Mouse (Mus musculus) megakaryocyte progenitor cell, adult 5-6 weeks (primary cell): Measurements from ENCODE around the gene Dpm1. TPM values are rescaled to one million over a fixed set of nuclear protein-coding genes. Genes with fewer than 3 reads are reported as not detected.

Experiments
- ATAC-seq: replicated peaks from 2 replicates; pipeline ENCODE4 v1.8.0; 2016; ENCODE audit warnings: mild to moderate bottlenecking, moderate TSS enrichment, inconsistent platforms; ENCODE audit not compliant: poor library complexity
- total RNA-seq, 2 experiments: library from RNA; stranded (forward) in 1 of 2; stranded (reverse) in 1 of 2; fragments of 157-497, 149-512 nt in 1 of 2; fragments of 200-1000 nt in 1 of 2; gene quantifications; 2 replicates each; pipeline versions ENCODE4 v1.2.3 to v1.2.4; 2015 to 2017

Dpm1 gene
- total RNA-seq, 2 experiments from 2014 or later, result 68.8 to 68.9 TPM

DNA sequence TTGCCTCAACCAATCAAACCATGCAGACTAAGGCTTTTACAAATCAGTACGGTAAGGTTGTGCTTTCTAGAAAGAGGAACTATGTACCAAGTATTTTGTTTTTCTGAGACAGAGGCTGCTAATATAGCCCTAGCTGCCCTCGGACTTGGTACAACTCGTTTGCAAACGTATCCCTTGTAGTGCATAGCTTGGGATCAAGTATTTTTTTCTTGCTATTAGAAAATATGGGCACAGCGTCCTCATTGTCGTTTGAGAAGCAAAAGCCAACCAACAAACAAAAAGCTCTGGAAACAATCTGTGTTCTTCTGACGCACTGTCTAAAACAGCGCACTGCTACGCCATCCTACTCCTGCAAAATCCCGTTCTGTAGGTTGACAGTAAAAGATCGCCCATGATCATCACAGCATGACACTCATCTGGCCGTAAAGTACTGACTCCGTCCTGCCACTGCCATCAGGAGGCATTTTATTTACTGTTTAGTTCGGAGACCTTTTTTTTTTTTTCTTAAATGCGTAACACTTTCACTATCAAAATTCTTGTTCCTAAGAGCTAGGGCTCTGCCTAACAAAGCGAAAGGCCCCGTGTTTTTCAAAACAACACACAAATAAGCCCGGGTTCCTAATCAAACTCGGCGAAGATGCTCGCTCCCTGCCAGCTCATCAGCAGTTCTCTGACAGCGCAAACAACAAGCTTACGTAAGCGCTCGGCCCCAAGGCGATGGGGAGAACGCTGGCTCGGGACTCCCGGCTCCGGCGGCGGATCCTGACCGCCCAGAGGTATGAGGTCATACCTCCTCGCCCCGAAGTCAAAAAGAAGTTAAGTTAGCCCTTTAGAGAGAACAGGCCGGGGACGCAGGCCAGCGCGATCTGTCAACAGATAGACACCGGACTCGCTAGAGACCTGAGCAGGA is 1.0 kb downstream of the Dpm1 start:
- ATAC-seq, result peak; percentile 49

DNA sequence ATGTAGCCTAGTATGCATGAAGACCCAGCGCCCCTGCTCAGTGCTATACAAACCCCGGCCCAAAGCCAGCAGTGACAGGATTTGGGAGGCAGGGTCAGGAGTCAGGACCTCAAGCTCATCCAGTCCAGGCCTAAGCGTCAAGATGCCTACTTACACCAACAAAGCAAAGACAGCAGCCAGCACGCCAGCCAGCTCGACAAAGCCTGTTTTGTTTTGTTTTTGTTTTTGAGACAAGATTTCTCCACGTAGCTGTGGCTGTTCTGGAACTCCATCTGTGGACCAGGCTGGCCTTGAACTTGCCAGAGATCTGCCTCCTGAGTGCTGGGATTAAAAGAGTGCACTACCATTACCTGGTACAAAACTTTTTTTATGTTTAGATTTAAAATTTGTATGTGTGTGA is 7.1 kb downstream of the Dpm1 start:
- no peak for ATAC-seq

DNA sequence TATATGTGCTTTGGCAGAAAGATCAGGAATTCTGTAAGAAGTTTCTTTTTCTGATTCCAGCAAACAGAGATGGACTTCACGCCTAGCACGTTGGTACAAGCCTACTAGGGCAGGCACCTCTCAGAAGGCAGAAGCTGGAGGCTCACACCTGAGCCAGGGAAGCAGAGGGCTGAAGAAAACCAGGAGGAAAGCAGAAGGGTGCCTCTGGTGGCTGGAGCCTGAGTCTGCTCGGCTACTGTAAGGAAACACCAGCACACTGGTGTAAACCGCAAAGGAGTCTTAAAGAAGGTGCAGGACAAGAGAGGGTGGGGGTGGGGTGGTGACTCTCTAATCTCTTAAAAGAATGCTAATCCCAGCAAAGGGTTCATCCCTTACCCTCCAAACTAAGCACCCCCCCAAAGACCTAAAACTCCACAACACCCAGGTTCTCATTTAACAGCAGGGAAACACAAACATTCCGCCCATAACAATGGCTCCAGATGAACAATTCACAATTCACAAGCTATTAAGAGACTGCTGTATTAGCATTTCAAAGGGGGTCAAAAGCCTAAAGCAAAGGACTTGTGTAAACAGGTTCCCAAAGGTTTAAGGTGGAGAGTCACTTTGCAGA is 16.5 kb downstream of the Dpm1 start:
- ATAC-seq, result peak; percentile 65

GRCm38 (mm10) chr2:168207883-168208282 is 22.5 kb downstream of the Dpm1 start:
- ATAC-seq, result no peak

DNA sequence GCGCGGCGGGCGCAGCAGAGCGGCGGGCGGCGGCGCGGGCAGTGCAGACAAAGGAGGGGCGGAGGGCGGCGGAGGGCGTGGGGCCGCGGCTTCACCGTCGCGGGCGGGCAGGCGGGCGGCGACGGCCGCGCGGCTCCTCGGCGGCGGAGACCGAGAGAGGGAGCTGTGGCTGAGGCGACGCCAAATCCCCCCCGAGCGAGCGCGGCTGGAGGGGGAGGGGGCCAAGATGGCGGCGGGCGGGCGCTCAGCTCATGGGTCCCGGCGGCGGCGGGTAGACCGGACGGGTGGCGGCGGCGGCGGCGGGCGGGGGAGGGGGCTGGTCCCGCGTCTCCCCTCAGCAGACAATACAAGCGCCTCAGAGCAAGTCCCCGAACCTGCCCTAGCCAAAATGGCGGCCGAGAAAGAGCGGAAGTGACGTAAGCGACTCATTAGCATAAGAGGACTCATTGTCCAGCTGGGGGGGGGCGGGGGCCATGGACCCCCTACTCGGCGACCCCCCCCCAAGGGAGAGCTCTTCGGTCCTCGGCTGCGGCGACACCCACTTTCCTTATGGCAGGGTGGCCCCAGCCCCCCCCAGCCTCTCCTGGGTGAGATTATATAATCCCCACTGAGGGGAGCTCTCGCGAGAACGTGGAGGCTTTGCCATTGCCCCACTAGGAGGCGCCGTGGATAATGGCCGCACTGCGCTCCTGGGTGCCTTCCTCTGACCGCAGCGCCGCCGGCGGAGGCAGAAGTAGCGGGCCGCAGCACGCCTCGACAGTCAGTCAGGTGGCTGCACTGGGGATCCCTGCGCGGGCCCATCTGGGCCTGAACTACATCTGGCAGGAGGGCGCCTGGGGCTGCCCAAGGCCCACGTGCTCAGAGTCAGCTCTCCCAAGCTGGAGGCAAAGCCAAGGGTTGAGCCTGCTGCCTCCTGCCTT is 23.4 kb downstream of the Dpm1 start, which contains the start of gene Adnp:
Gene Adnp, minus strand, starts transcription at position 388 of the 920 bp plus-strand sequence.
- ATAC-seq, result peak; percentile 87

- ATAC-seq, result no peak
These were observed 24.4 kb downstream of the Dpm1 start for GRCm38 (mm10) chr2:168205681-168206631.

DNA sequence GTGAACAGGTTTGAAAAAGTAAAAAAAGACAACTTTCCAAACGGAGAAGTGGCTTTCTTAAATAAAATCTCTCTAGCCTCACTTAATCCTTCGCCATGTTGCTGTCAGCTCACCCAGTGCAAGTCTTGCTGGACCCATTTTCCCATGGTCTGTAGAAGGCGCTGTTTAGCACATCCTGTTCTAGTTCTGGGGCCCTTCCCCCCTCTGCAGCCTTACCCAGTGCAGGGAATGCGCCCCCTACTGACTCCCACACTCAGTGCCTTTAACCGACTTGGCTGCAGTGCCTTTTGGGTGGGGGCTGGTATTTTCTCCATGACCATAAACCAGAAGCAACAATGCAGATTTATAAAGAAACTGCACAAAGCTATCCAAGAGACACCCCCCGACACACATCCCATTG is 25.1 kb downstream of the Dpm1 start:
- peak; percentile 71 for ATAC-seq

DNA sequence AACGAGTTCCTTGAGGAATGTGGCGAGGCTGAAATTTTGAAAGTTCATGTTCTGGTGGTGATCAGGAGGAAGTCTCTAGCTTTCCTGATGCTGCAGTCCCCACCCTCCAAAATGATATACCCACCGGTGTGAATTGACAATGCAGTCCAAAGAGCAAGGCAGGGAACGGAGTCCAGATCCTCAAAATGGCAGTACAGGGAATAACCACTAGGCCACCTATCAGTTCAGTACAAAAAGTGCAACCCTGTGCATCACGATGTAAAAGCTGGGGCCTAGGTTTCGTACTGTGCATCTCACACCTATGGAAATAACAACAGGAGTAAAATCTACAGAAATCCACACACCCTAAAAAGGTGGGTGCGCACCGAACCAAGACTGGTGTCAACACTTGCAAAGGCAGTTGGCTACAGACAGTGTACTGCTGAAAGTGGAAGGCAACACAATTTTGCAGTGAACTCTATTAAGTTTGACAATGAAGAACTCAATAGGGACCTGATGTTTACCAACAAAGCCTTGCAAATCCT is 25.9 kb downstream of the Dpm1 start:
- ATAC-seq, result no peak

GRCm38 (mm10) chr2:168200014-168200691 is 30.2 kb downstream of the Dpm1 start:
- ATAC-seq, result peak; percentile 43

GRCm38 (mm10) chr2:168199476-168199875 is 30.9 kb downstream of the Dpm1 start:
- no peak for ATAC-seq

- ATAC-seq, result no peak
These were observed 32.0 kb downstream of the Dpm1 start for GRCm38 (mm10) chr2:168198421-168198820.

DNA sequence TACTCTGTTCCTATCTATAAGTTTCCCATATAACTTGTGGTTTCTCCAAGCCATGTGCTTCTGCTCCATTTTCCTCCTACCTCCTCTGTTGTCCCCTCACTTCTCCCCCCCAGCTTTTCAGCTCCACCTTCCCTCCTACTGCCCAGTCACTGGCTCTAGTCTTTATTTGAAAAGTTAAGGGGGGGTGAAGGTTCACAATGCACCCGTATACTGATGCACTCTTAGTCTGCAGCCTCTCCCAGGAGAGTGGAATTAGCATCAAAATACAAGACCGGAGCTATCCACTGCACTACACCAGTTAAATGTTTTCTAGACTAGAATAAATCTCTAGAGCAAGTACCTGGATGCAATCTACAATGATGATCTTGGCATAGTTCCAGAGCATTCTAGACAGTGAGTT is 34.7 kb downstream of the Dpm1 start:
- no peak for ATAC-seq

- ATAC-seq, result no peak
These were observed 36.7 kb downstream of the Dpm1 start for GRCm38 (mm10) chr2:168193685-168194084.

GRCm38 (mm10) chr2:168191856-168192255 is 38.5 kb downstream of the Dpm1 start:
- ATAC-seq, result no peak

DNA sequence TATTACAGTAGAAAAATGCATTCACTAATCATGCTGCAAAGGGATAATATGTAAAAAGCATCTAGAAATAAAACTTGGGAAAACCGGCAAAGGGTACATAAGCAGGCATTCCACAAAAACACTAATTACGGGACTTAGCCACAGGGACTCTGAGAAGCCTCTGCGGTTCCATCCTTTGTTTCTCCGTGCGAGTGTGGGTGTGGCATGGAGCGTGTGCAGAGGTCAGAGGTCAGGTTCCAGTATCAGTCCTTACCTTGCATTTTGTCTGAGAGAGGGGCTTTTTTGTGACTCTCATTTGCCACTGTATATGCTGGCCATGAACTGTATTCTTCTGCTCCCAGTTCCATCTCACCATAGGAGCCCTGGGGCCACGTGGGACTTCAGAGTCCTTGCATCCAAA is 54.4 kb downstream of the Dpm1 start:
- no peak for ATAC-seq

- peak; percentile 97 for ATAC-seq
These were observed 60.2 kb downstream of the Dpm1 start for GRCm38 (mm10) chr2:168170167-168170685.

- ATAC-seq, result peak; percentile 21
These were observed 60.6 kb downstream of the Dpm1 start for GRCm38 (mm10) chr2:168169800-168170113.

GRCm38 (mm10) chr2:168168892-168169799 is 61.2 kb downstream of the Dpm1 start:
- no peak for ATAC-seq
